Mouse (Mus musculus) liver, adult 2 months (tissue): Measurements from ENCODE around the gene Iqcc.

Experiments used
- CTCF ChIP-seq: fragments of 200-500 bp; IDR thresholded peaks from 2 replicates; pipeline ENCODE4 v1.5.1; 2011; ENCODE audit warnings: low read depth, low read length, control low read depth
- POLR2A ChIP-seq: fragments of 200-500 bp; IDR thresholded peaks from 2 replicates; pipeline ENCODE4 v1.6.1; 2011; ENCODE audit warnings: low read length, control low read depth; ENCODE audit not compliant: insufficient read depth; ENCODE audit errors: extremely low read depth

DNA sequence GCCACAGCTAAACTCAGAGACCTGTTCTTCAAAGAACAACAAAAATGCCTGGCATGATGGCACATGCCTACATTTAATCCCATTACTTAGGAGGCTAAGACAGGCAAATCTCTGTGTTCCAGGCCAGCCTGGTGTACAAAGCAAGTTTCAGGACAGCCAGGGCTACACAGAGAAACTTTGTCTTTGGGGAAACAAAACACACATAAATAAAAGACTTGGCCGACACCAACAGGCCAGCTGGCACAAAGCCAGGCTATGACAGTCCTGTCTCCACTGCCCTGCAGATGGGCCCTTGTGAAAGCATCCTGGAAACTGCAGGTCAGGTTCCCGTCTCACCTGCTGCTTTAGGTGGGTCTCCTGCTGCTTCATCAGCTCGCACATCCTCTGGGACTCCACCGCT, 12.0 kb upstream of the Iqcc start:
- TF ChIP-seq POLR2A = no peak
- no peak for TF ChIP-seq CTCF
